Mouse (Mus musculus) intestine, postnatal 0 days (tissue): ENCODE data around the gene Rbbp6. TPM values are rescaled to one million over a fixed set of nuclear protein-coding genes. Genes with fewer than 3 reads are reported as not detected.
A peak's percentile ranks its signal among the peaks of the same experiment; 100 is the strongest.

Experiments
- ATAC-seq: fragments of 200-750 bp; cut with Nextera tagmentation; 2 replicates; pipeline ENCODE4 v1.8.0; 2017; ENCODE audit warnings: mild to moderate bottlenecking, moderate TSS enrichment, moderate library complexity
- H3K27ac ChIP-seq: fragments of 300-500 bp; sonication (generic); 2 replicates; pipeline ENCODE4 v1.5.1; 2014; ENCODE audit warnings: mild to moderate bottlenecking, low read depth, low read length, moderate library complexity
- H3K27me3 ChIP-seq: fragments of 300-500 bp; sonication (generic); replicated peaks from 2 replicates; pipeline ENCODE4 v1.6.1; 2014; ENCODE audit warnings: low read length, mixed read lengths; ENCODE audit not compliant: control insufficient read depth, insufficient read depth
- H3K36me3 ChIP-seq: fragments of 300-500 bp; sonication (generic); 2 replicates; pipeline ENCODE4 v1.6.1; 2014; ENCODE audit warnings: mild to moderate bottlenecking, moderate library complexity; ENCODE audit not compliant: control insufficient read depth, insufficient read depth
- H3K4me1 ChIP-seq: fragments of 300-500 bp; sonication (generic); replicated peaks from 2 replicates; pipeline ENCODE4 v1.6.1; 2014; ENCODE audit warnings: antibody characterized with exemption, low read length, mixed read lengths; ENCODE audit not compliant: control insufficient read depth, insufficient read depth
- H3K4me2 ChIP-seq: fragments of 300-500 bp; sonication (generic); replicated peaks from 2 replicates; pipeline ENCODE4 v1.6.1; 2014; ENCODE audit warnings: low read depth, mild to moderate bottlenecking, moderate library complexity
- H3K4me3 ChIP-seq: fragments of 300-500 bp; sonication (generic); 2 replicates; pipeline ENCODE4 v1.5.1; 2014; ENCODE audit warnings: low read depth, low read length
- H3K9ac ChIP-seq: fragments of 300-500 bp; sonication (generic); 2 replicates; pipeline ENCODE4 v1.6.1; 2014; ENCODE audit warnings: mild to moderate bottlenecking, low read depth, low read length
- H3K9me3 ChIP-seq: fragments of 300-500 bp; sonication (generic); 2 replicates; pipeline ENCODE4 v1.6.1; 2016; ENCODE audit warnings: mixed run types; ENCODE audit not compliant: control insufficient read depth
- CTCF ChIP-seq: sonication (generic); IDR thresholded peaks from 2 replicates; pipeline ENCODE4 v1.5.1; 2016; ENCODE audit warnings: low read depth, mild to moderate bottlenecking, control low read depth, antibody characterized with exemption, moderate library complexity
- WGBS: fragments of 180-500 bp; shearing (Covaris S2); extraction: QIAGEN DNeasy Blood & Tissue Kit; methylation state at CpG from one replicate; pipeline ENCODE4 v1.1.7; 2014; 5-methylcytosine and 5-hydroxymethylcytosine counted together
- polyA plus RNA-seq: library from polyadenylated mRNA; unstranded; fragments of >200 nt; fragmentation: Nextera tagmentation; extraction: Ambion mirVana; gene quantifications from 2 replicates; pipeline ENCODE4 v1.2.1, GENCODE M21; 2015

Gene Rbbp6
- polyA plus RNA-seq, 1 experiment from 2014 or later, result 15.5 TPM

DNA sequence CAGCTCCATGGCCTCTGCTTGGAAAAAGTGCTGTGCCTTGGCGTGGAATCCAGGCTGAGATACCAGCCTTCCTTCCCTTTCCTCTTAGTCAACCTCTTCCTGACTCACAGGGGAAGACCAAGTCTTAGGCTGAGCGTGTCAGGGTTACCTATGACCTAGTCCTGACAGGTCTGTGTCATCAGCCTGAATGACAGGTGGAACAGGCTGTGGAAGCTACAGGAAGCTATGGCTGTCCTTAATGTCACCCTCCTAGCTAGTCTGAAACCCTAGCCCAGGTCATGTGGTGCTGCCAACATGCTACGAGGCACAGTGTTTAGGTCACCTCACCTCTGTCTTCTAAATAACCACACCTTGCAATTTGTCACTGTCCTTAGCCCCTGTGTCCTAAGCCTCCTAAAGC lies 16.2 kb upstream of the Rbbp6 start:
- no peak overlapping the region for H3K9ac ChIP-seq
- H3K4me2 ChIP-seq, result no peak overlapping the region
- H3K27me3 ChIP-seq, result no peaks in the 10 kb centered on the region
- H3K4me3 ChIP-seq, result no peak overlapping the region
- no peaks in the 10 kb centered on the region for H3K9me3 ChIP-seq
- H3K36me3 ChIP-seq, result no peaks in the 10 kb centered on the region
- TF ChIP-seq CTCF, result no peak
- WGBS, result 60% methylated on average over 3 of the region's 3 CpGs
- no peak for ATAC-seq
- no peaks in the 10 kb centered on the region for H3K4me1 ChIP-seq
- H3K27ac ChIP-seq, result no peak overlapping the region

GRCm38 (mm10) chr7:122951464-122951863 lies 14.0 kb upstream of the Rbbp6 start:
- no peak for TF ChIP-seq CTCF
- H3K4me1 ChIP-seq, result no peaks in the 10 kb centered on the region
- WGBS, result 79% methylated on average over 4 of the region's 4 CpGs
- H3K4me2 ChIP-seq, result no peak overlapping the region
- no peak overlapping the region for H3K9ac ChIP-seq
- no peaks in the 10 kb centered on the region for H3K9me3 ChIP-seq
- H3K36me3 ChIP-seq, result no peaks in the 10 kb centered on the region
- H3K27ac ChIP-seq, result no peak overlapping the region
- no peak for ATAC-seq
- H3K27me3 ChIP-seq, result no peaks in the 10 kb centered on the region
- H3K4me3 ChIP-seq, result no peak overlapping the region

DNA sequence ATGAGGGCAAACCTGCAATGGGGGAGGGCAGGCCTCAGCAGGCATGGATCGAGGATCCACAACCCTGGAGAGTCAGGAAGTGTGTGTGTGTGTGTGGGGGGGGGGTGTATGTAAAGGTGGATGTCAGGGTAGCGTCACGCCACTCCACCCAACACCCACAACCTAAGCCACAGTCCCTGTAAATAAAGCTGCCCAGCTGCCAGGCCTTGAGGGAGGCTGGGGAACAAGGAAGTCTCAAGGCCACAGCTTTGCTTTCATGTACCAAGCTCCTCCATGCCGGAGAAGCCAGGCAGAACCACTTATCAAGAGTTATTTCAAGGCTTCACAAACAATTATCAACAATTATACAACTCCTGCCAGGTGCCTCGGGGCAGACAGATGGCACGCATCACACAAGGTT lies 13.4 kb upstream of the Rbbp6 start:
- WGBS, result 58% methylated on average over 6 of the region's 6 CpGs
- no peak overlapping the region for H3K9ac ChIP-seq
- H3K4me3 ChIP-seq, result no peak overlapping the region
- H3K27me3 ChIP-seq, result no peaks in the 10 kb centered on the region
- no peaks in the 10 kb centered on the region for H3K36me3 ChIP-seq
- no peaks in the 10 kb centered on the region for H3K4me1 ChIP-seq
- H3K9me3 ChIP-seq, result no peaks in the 10 kb centered on the region
- H3K4me2 ChIP-seq, result no peak overlapping the region
- ATAC-seq, result no peak
- TF ChIP-seq CTCF, result no peak
- no peak overlapping the region for H3K27ac ChIP-seq

GRCm38 (mm10) chr7:122954451-122955225 lies 10.8 kb upstream of the Rbbp6 start:
- no peaks in the 10 kb centered on the region for H3K9me3 ChIP-seq
- no peaks in the 10 kb centered on the region for H3K4me1 ChIP-seq
- no peaks in the 10 kb centered on the region for H3K27me3 ChIP-seq
- 71% methylated on average over 11 of the region's 11 CpGs for WGBS
- H3K36me3 ChIP-seq, result no peaks in the 10 kb centered on the region
- no peak overlapping the region for H3K4me2 ChIP-seq
- no peak overlapping the region for H3K9ac ChIP-seq
- no peak for TF ChIP-seq CTCF
- peak overlapping the region; percentile 42; the same call in 1 of the 2 replicates for H3K27ac ChIP-seq
- ATAC-seq, result no peak
- H3K4me3 ChIP-seq, result no peak overlapping the region

DNA sequence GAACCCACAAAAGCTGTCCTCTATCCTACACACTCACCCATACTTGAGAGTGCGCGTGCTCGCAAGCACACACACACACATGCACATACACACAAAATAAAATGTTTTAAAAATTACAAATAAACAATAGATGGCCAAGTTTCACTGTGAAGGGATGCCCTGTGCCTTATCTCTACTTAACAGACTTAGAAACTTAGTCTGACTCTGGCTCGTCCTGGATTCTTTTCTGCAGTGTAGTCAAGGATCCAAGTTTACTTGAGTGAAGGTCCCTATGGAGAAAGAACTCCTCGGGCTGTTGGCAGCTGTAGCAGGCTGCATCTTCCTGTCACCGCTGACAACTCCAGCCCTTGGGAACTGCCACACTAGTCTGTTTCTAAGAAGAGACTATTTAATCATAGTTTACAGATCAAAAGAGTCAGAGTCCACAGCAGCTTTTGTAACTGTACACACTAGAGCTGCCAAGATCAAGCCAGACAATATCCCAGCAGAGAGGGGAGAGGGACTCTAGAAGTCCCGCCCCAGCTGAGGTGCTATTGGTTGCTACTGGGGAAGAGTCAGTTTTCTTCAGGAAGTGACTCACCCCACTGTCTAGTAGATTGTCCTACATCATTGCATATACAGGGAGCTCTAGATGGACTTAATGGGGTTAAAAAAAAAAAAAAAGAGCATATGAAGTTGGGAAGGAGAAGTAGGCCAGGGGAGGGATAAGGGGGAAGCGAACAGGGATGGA lies 10.1 kb upstream of the Rbbp6 start:
- Histone ChIP-seq H3K9me3 (no peaks in the 10 kb centered on the region), H3K9ac (no peak overlapping the region), H3K4me1 (no peaks in the 10 kb centered on the region), H3K27me3 (no peaks in the 10 kb centered on the region), H3K4me2 (no peak overlapping the region; the same call in 1 of the 2 replicates), H3K36me3 (no peaks in the 10 kb centered on the region), H3K27ac (peak overlapping the region; percentile 42), H3K4me3 (no peak overlapping the region)
- ATAC-seq, result peak; percentile 54
- TF ChIP-seq CTCF, result no peak
- WGBS, result 68% methylated on average over 8 of the region's 8 CpGs

GRCm38 (mm10) chr7:122968751-122969150 lies 3.3 kb downstream of the Rbbp6 start:
- Histone ChIP-seq H3K9me3 (no peaks in the 10 kb centered on the region), H3K27ac (no peak overlapping the region), H3K9ac (no peak overlapping the region), H3K4me1 (peaks cover 9% of the 10 kb centered on the region), H3K4me2 (peak overlapping the region; percentile 77; the same call in 1 of the 2 replicates), H3K36me3 (no peaks in the 10 kb centered on the region), H3K27me3 (no peaks in the 10 kb centered on the region), H3K4me3 (no peak overlapping the region)
- 0 out of 2 replicates have a peak, but pooled peaks have one; percentile 16 for TF ChIP-seq CTCF
- ATAC-seq, result no peak
- WGBS, result 44% methylated on average over 4 of the region's 4 CpGs
